Mouse (Mus musculus) spleen, adult 2 months (tissue): ENCODE data around the gene Gm21860.
"Not testable (repeated sequence)": the region's sequence is repeated elsewhere in the genome, so short reads cannot be mapped to it uniquely, and the experiment has no call there.

Experiments
- CTCF ChIP-seq: fragments of 200-500 bp; IDR thresholded peaks from 2 replicates; pipeline ENCODE4 v1.5.1; 2011; ENCODE audit warnings: mild to moderate bottlenecking, inconsistent platforms; ENCODE audit not compliant: insufficient read depth, insufficient read length, insufficient replicate concordance; ENCODE audit errors: extremely low read depth
- POLR2A ChIP-seq: fragments of 200-500 bp; IDR thresholded peaks from 2 replicates; pipeline ENCODE4 v1.6.1; 2011; ENCODE audit warnings: low read depth, low read length, inconsistent platforms

DNA sequence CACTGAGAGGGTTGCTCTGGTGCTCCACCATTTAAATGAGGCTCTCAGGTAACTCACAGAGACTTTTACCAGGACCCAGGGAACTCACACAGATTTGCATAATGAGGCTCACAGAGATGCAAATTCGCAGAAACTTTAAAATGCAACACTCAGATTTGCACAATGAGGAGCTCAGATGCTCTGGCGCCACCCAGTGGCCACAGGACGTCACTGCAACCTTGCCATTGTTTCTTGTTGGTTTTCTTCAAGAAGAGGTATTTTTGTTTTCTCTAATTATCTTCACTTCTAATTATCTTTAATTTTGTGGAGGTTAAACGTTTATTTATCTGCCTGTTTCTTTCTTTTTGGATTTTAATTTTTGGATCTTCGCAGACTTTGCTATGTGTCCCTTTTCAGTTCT is 34.1 kb downstream of the Gm21860 start:
- TF ChIP-seq CTCF, POLR2A: not testable (repeated sequence)
